Mouse (Mus musculus): ENCODE measurements around the gene Pspc1. TPM values are rescaled to one million over a fixed set of nuclear protein-coding genes. Genes with fewer than 3 reads are reported as not detected.

Gene Pspc1
- 40.2 TPM for polyA plus RNA-seq (2014; fragmentation: Illumina TruSeq; extraction: RNeasy Lipid Tissue Mini Kit (QIAGEN cat#74804); ENCODE audit: low read depth, low replicate concordance)

GRCm38 (mm10) chr14:56778200-56778932, at the start of gene Pspc1:
Gene Pspc1 (minus strand): TSS chr14:56778316.

GRCm38 (mm10) chr14:56811701-56812339, 33.7 kb upstream of the Pspc1 start, which contains the start of gene Zmym5:
Gene Zmym5 (minus strand): TSS chr14:56811716.

Other genes with a start within 250 kb of the Pspc1 start
- 42.3 TPM for gene Cenpj, start 202.9 kb downstream of the Pspc1 start, polyA plus RNA-seq (2014; fragmentation: Illumina TruSeq; extraction: RNeasy Lipid Tissue Mini Kit (QIAGEN cat#74804); ENCODE audit: low read depth, low replicate concordance)
- 47.9 TPM for gene Parp4, start 202.7 kb downstream of the Pspc1 start, polyA plus RNA-seq (2014; fragmentation: Illumina TruSeq; extraction: RNeasy Lipid Tissue Mini Kit (QIAGEN cat#74804); ENCODE audit: low read depth, low replicate concordance)
- 108 TPM for gene Mphosph8, start 110.1 kb downstream of the Pspc1 start, polyA plus RNA-seq (2014; fragmentation: Illumina TruSeq; extraction: RNeasy Lipid Tissue Mini Kit (QIAGEN cat#74804); ENCODE audit: low read depth, low replicate concordance)
- gene Zmym5, start 33.4 kb upstream of the Pspc1 start, polyA plus RNA-seq (2014; fragmentation: Illumina TruSeq; extraction: RNeasy Lipid Tissue Mini Kit (QIAGEN cat#74804); ENCODE audit: low read depth, low replicate concordance): 143 TPM
- gene Zmym2, start 108.3 kb upstream of the Pspc1 start, polyA plus RNA-seq (2014; fragmentation: Illumina TruSeq; extraction: RNeasy Lipid Tissue Mini Kit (QIAGEN cat#74804); ENCODE audit: low read depth, low replicate concordance): 216 TPM

Data from adrenal gland, adult 10 weeks (tissue).